Mouse (Mus musculus) embryonic facial prominence, embryonic 15.5 days (tissue): ENCODE results near the gene Ears2. TPM values are rescaled to one million over a fixed set of nuclear protein-coding genes. Genes with fewer than 3 reads are reported as not detected.

Source experiments
- ATAC-seq: fragments of 200-750 bp; cut with Nextera tagmentation; 2 replicates; pipeline ENCODE4 v1.8.0; 2017; ENCODE audit warnings: low read depth, moderate TSS enrichment; ENCODE audit not compliant: insufficient number of reproducible peaks, low FRiP score, low TSS enrichment
- H3K27ac ChIP-seq: fragments of 300-500 bp; sonication (generic); replicated peaks from 2 replicates; pipeline ENCODE4 v1.5.1; 2015; ENCODE audit warnings: mild to moderate bottlenecking, inconsistent platforms
- H3K27me3 ChIP-seq: fragments of 300-500 bp; sonication (generic); 2 replicates; pipeline ENCODE4 v1.6.1; 2015; ENCODE audit warnings: inconsistent platforms
- H3K36me3 ChIP-seq: fragments of 300-500 bp; sonication (generic); 2 replicates; pipeline ENCODE4 v1.6.1; 2015; ENCODE audit warnings: mild to moderate bottlenecking, inconsistent platforms
- H3K4me1 ChIP-seq: fragments of 300-500 bp; sonication (generic); 2 replicates; pipeline ENCODE4 v1.6.1; 2015; ENCODE audit warnings: inconsistent platforms
- H3K4me2 ChIP-seq: fragments of 300-500 bp; sonication (generic); replicated peaks from 2 replicates; pipeline ENCODE4 v1.6.1; 2015; ENCODE audit warnings: mild to moderate bottlenecking, inconsistent platforms
- H3K4me3 ChIP-seq: fragments of 300-500 bp; sonication (generic); replicated peaks from 2 replicates; pipeline ENCODE4 v1.5.1; 2015; ENCODE audit warnings: mild to moderate bottlenecking, inconsistent platforms
- H3K9ac ChIP-seq: fragments of 300-500 bp; sonication (generic); 2 replicates; pipeline ENCODE4 v1.6.1; 2015; ENCODE audit warnings: inconsistent platforms
- H3K9me3 ChIP-seq: fragments of 300-500 bp; sonication (generic); replicated peaks from 2 replicates; pipeline ENCODE4 v1.6.1; 2016; ENCODE audit warnings: inconsistent platforms
- WGBS: fragments of 180-500 bp; shearing (Covaris S2); methylation state at CpG from one replicate; pipeline ENCODE4 v1.1.7; 2015; 5-methylcytosine and 5-hydroxymethylcytosine counted together
- polyA plus RNA-seq: library from polyadenylated mRNA; unstranded; fragments of >200 nt; fragmentation: Nextera tagmentation; extraction: Ambion mirVana; gene quantifications from 2 replicates; pipeline ENCODE4 v1.2.1, GENCODE M21; 2015

Gene Ears2
- polyA plus RNA-seq, 1 experiment from 2014 or later, result 15.2 TPM

DNA sequence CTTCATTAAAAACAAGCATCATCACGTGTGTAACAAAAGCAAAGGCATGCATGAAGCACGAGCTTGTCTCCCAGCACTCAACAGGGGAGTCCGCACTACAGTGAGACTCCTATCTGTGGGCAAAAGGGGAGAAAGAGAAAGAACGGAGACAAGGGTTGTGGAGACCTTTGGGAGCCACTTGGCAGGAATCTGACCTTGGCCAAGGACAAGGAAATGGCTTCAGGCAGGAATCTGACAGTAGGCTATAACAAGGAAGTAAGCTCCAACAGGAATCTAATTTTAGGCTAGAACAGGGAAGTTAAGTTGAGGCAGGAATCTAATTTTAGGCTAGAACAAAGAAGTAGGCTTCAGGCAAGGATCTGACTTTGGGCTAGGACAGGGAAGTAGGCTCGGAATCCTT, 71.1 kb downstream of the Ears2 start:
- Histone ChIP-seq H3K4me3 (no peak overlapping the region), H3K27ac (no peak overlapping the region), H3K36me3 (peaks cover 85% of the 10 kb centered on the region), H3K9ac (no peak overlapping the region), H3K4me2 (no peak overlapping the region), H3K4me1 (no peaks in the 10 kb centered on the region), H3K9me3 (no peaks in the 10 kb centered on the region), H3K27me3 (no peaks in the 10 kb centered on the region)
- WGBS, result 86% methylated on average over 5 of the region's 5 CpGs
- no peak for ATAC-seq

Other genes with a start within 250 kb of the Ears2 start
- gene Scnn1b, start 202.2 kb downstream of the Ears2 start, polyA plus RNA-seq, result 1.1 and 1.3 TPM in 2 replicates
- 24.4 and 24.8 TPM in 2 replicates for gene Cog7, start 85.6 kb downstream of the Ears2 start, polyA plus RNA-seq
- 87.9 and 95.4 TPM in 2 replicates for gene Gga2, start 46.0 kb downstream of the Ears2 start, polyA plus RNA-seq
- 61.6 and 63.0 TPM in 2 replicates for gene Ubfd1, start 88 bp downstream of the Ears2 start, polyA plus RNA-seq
- 559 TPM in 2 replicates for gene Ndufab1, start 34.6 kb upstream of the Ears2 start, polyA plus RNA-seq
- gene Palb2, start 65.7 kb upstream of the Ears2 start, polyA plus RNA-seq, result 9.2 and 12.4 TPM in 2 replicates
- 118 and 126 TPM in 2 replicates for gene Dctn5, start 65.8 kb upstream of the Ears2 start, polyA plus RNA-seq
- gene Plk1, start 92.2 kb upstream of the Ears2 start, polyA plus RNA-seq, result 87.2 and 87.3 TPM in 2 replicates
- not detected in 2 replicates for gene Ern2, start 118.9 kb upstream of the Ears2 start, polyA plus RNA-seq
- gene Chp2, start 152.2 kb upstream of the Ears2 start, polyA plus RNA-seq, result 0.69 and 0.85 TPM in 2 replicates
- gene Prkcb, start 221.5 kb upstream of the Ears2 start, polyA plus RNA-seq, result 8.7 and 10.1 TPM in 2 replicates